Mouse (Mus musculus): Measurements from ENCODE around the gene Khsrp.

Gene Khsrp

DNA sequence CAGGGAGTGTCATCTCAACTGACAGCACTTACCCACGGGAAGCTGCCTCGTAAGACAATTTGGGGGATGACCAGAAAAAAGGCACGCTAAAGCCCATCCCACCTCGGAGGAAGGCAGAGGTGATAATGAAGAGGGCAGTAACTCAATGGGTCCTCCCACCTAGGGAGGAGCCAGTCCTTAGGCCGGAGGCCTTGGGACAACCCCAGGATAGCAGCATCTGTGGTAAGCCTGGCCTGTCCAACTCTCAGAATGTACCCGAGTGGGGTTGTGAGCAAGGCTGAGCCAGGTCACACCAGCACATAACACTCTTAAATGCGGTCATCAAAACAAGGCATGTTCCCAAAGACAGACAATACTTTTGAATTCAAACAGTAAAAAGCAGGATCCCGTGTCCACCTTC, 1.6 kb downstream of the Khsrp start:
- no peak for DNase-seq (ENCODE audit: low spot score in 2 of 2)

DNA sequence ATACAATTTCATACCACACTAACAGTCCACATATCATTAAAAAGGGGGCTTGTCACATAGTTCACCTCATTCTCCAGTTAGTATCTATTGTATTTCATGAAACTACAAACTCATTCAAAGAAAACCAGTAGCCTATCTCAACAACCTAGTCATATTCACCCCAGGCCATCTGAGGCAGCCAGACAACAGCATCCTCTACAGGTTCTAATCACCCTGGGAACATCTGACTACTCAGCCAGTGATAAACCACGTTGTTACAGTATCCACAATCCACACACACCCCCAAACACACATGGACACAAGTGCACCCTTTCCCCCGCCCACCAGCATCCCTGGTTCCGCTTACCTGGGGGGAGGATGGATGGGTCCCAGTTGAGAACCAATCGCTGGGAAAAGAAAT, 3.9 kb downstream of the Khsrp start:
- DNase-seq (ENCODE audit: low spot score in 2 of 2) = no peak

- DNase-seq (ENCODE audit: low spot score in 2 of 2) = no peak
Observed at GRCm38 (mm10) chr17:57020960-57021359, 10.4 kb downstream of the Khsrp start.

- no peak for DNase-seq (ENCODE audit: low spot score in 2 of 2)
Observed at GRCm38 (mm10) chr17:57019693-57020092, 11.6 kb downstream of the Khsrp start.

DNA sequence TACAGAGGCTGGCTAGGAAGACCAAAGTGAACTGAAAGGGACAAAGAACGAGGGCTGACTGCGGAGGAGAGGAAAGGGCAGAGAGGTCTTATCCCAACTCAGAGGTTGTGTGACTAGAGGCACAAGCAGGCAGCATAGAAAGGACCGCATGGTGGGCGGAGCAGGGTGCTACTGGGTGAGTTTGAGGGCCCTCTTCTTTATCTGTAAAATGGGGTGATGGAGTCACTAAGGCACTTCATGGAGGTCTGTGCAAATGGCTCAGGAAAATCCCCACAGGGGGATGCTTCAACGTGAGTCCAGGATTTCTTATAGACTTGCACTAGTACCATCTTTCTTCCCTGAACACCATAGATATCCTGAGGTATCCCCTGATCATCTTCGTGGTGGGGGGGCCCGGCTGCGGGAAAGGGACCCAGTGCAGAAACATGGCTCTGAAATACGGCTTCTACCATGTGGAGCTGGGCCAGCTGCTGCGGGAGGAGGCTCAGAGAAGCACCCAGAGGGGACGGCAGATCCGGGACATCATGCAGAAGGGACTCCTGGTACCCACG, 19.0 kb downstream of the Khsrp start:
- no peak for DNase-seq (ENCODE audit: low spot score in 2 of 2)

DNA sequence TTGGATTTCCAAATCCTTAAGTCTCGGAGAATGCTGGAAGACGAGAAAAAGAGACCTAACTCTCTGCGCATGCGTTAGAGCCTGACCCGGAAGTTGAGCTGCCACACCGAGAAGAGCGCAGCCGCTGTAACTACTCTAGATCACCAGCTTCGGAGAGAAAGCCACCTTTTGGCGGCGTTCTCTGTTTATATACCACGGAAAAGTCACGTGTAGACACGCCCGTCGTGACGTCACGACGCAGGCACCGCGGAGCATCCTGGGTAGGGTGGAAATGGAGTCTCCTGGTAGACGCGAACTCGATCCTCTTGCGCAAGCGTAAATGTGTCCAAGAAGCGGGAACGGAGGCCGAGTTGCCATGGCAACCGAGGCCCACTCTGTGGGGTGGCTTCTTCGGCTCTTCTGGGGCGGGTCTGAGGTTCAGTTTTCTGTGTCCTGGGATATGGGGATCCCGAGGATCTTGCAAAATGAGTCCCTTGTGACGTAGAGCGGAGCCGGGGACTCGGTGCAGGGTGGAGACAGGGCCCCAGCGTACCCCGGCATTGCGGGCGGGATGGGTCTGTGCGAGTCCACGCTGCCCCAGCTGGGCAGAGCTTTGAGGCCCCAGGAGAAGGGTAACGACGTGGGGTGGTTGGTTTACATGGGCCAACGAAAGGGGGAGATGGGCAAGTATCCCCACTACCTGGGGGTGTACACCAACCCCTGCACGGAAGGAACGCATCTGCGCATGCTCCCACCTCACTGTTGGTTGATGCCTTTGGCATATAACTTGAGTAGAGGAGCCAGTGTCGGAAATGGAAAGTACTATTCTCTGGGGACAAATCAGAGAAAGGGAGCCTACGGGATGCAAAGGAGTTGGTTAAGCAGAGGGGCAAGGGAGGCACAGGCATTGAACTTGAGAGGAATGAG, 19.8 kb downstream of the Khsrp start, which contains the start of the genes Gtf2f1 and Gm17949:
Gene Gtf2f1, minus strand, starts transcription at position 53 of the 906 bp plus-strand sequence.
Gene Gm17949, plus strand, starts transcription at position 234 of the 906 bp plus-strand sequence.
- DNase-seq (ENCODE audit: low spot score in 2 of 2) = peak; percentile 92 to 94

DNA sequence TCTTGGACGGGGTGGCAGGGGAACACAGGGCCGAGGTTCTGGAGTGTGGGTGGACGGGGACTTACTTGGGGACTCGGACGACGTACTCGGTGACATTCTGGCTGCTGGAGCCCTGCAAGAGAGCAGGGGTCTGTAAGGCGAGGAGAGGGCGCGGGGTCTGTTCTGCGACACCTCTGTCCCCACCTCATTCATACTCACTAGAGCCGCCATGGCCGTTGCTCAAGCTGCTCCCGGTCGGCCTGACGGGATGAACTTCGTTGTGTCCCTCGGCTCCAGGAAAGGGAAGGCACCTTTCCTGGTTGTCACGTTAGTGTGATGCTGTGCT, 20.4 kb downstream of the Khsrp start:
- DNase-seq (ENCODE audit: low spot score in 2 of 2) = no peak

DNA sequence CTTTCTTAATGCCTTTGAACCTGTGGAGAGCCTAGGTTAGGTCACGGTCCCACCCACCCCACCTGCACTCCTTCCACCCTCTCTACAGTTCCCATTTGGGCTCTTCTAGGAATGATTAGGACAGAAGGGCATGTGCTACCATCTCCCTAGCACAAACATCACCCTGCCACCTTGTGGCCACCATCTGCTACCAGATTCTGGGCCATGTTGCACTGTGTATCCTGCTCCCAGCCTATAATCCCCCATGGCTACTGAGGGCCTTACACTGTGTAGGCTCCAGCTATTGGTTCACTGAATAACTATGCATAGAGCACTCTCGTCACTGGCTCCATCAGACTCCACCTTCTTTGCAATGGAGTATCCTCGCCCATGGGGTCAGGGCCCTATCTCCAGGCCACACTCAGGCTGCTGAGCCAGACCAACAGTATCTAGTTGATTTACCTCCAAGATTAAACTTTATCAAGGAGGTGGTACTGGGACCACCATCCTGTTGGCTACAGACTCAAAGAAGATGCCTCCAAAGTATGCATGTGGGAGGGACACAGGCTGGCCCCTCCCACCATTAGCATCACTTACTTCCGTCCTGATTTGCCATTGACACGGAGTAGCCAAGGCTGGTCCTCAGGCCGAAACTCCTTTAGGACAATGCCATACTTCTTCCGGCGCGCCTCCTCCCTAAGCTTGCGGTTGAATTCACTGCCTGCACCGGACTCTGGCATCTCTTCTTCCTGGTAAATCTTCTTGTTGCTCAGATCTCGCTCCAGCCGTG, 24.0 kb downstream of the Khsrp start:
- DNase-seq (ENCODE audit: low spot score in 2 of 2) = no peak

DNA sequence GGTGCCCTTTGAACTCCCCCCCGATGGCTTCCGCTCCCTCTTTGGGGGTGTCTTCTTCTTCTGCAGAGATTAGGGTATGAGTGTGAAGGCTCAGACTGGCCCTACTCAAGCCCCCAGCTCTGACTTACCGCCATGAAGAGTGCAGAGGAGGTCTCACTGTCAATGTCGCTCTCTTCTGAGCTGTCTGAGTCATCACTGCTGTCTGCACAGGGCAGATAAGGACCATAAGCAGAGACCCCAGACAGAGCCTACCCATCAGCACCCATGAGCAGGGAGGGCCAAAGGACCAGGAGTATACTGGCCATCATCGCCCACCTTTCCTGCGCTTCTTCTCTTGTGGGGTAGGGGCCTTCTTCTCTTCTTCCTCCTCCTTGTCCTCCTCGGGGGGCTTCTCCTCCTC, 27.3 kb downstream of the Khsrp start:
- no peak for DNase-seq (ENCODE audit: low spot score in 2 of 2)

GRCm38 (mm10) chr17:57001228-57001627, 30.1 kb downstream of the Khsrp start:
- no peak for DNase-seq (ENCODE audit: low spot score in 2 of 2)

DNA sequence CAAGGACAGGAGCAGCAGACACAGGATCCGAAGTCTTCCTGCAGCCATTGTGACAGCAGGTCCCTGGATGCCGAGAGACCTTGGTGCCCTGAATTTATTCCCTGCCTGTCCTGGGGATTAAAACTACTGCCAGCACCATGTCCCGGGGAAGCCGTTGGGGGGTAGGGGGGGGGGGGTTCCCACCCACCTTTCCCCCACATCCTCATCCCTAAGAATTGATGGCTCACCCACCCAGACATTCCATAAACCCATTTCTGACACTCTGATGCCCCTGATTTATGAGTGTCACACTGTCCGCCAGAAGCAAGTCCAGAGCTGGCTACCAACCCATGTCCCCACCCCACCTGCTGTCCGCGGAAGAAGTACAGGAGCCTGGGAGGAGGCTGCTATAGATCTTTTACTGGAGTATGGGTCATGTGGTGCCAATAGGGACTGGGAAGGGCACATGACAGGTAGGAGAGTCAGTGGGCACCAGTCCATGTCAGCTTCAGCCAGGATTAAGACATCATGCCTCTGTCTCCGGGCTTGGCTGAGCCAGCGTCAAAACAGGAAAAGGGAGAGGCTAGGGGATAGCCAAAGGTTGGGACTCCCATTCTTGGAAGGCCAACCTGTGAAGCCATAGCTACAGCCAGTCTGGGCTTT, 31.2 kb downstream of the Khsrp start, which contains the start of gene Pspn:
Gene Pspn, minus strand, starts transcription at position 51 of the 642 bp plus-strand sequence.
- no peak for DNase-seq (ENCODE audit: low spot score in 2 of 2)

- no peak for DNase-seq (ENCODE audit: low spot score in 2 of 2)
Observed at GRCm38 (mm10) chr17:56999414-56999813, 31.9 kb downstream of the Khsrp start.

- peak; percentile 80 to 91 for DNase-seq (ENCODE audit: low spot score in 2 of 2)
Observed at GRCm38 (mm10) chr17:56997029-56997667, 34.2 kb downstream of the Khsrp start, which contains the start of gene Alkbh7. Alkbh7 (plus strand) TSS chr17:56997339.

GRCm38 (mm10) chr17:56996506-56996905, 34.8 kb downstream of the Khsrp start:
- DNase-seq (ENCODE audit: low spot score in 2 of 2) = no peak

- DNase-seq (ENCODE audit: low spot score in 2 of 2) = no peak
Observed at GRCm38 (mm10) chr17:56995046-56995445, 36.3 kb downstream of the Khsrp start.

GRCm38 (mm10) chr17:56990966-56991365, 40.4 kb downstream of the Khsrp start:
- peak in 1 of 2 experiments; percentile 6 for DNase-seq (ENCODE audit: low spot score in 2 of 2)

DNA sequence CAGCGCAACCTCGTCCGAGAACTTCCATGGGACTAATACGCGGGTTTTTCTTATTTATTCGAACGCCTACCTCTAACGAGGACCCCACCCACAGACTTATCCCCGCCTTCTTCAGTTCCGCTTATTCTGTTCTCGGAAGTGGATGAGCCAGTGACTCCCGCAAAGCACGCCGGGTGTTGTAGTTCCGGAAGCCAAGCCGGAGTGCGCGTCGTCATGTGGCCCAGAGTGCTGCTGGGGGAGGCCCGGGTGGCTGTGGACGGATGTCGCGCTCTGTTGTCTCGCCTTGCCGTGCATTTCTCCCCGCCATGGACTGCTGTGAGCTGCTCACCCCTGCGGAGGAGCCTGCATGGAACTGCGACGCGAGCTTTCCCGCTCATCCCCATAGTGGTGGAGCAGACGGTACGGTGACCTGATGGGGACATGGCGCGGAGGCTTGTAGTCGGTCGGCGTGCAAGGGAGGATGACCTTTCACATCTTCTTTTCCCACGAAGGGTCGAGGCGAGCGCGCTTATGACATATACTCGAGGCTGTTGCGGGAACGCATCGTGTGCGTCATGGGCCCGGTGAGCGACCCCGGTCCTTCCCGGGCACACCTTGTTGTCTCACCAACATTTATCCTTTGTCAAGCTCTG, 41.1 kb downstream of the Khsrp start, which contains the start of gene Clpp:
Gene Clpp, plus strand, starts transcription at position 191 of the 632 bp plus-strand sequence.
- peak; percentile 86 to 91 for DNase-seq (ENCODE audit: low spot score in 2 of 2)

- DNase-seq (ENCODE audit: low spot score in 2 of 2) = peak in 1 of 2 experiments; percentile 4
Observed at GRCm38 (mm10) chr17:56989467-56990114, 41.7 kb downstream of the Khsrp start.

DNA sequence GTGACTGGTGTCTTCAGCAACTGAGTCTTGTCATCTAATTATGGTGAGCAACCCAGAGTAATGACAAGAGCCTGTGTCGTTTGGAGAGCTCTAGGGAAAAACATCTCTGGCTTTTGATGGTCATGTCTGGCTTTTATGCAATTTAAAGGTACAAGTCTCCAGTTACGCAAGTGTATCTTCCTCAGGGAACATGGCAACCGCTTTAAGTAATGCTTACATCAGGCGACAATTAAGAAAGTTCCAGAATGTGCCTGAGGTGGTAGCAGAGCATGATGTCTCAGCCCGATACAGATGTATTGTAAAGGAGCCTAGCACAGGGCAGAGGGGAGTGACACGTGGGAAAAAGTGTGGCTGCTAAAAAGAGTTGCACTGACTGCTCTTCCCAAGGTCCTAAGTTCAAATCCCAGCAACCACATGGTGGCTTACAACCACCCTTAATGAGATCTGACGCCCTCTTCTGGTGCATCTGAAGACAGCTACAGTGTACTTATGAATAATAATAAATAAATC, 42.3 kb downstream of the Khsrp start:
- DNase-seq (ENCODE audit: low spot score in 2 of 2) = no peak

GRCm38 (mm10) chr17:56988441-56988840, 42.9 kb downstream of the Khsrp start:
- no peak for DNase-seq (ENCODE audit: low spot score in 2 of 2)
